Mouse (Mus musculus) testis, adult 2 months (tissue): Measurements from ENCODE around the gene Megf11. TPM values are rescaled to one million over a fixed set of nuclear protein-coding genes. Genes with fewer than 3 reads are reported as not detected.

Source experiments
- H3K27ac ChIP-seq: fragments of 200-500 bp; 2 replicates; pipeline ENCODE4 v1.5.1; 2012; ENCODE audit warnings: low read depth, low read length; ENCODE audit not compliant: control insufficient read depth, insufficient read depth
- H3K27me3 ChIP-seq: fragments of 200-500 bp; 2 replicates; pipeline ENCODE4 v1.6.1; 2012; ENCODE audit warnings: mild to moderate bottlenecking, low read length, moderate library complexity; ENCODE audit not compliant: control insufficient read depth, insufficient read depth
- H3K36me3 ChIP-seq: fragments of 200-500 bp; 2 replicates; pipeline ENCODE4 v1.6.1; 2012; ENCODE audit warnings: mild to moderate bottlenecking, low read length; ENCODE audit not compliant: control insufficient read depth, insufficient read depth
- H3K4me1 ChIP-seq: fragments of 200-500 bp; 2 replicates; pipeline ENCODE4 v1.6.1; 2012; ENCODE audit warnings: low read length; ENCODE audit not compliant: control insufficient read depth, insufficient read depth
- H3K4me3 ChIP-seq: fragments of 200-500 bp; 2 replicates; pipeline ENCODE4 v1.5.1; 2012; ENCODE audit warnings: low read depth, mild to moderate bottlenecking, low read length, moderate library complexity, mixed read lengths; ENCODE audit not compliant: control insufficient read depth
- CTCF ChIP-seq: fragments of 200-500 bp; IDR thresholded peaks from 2 replicates; pipeline ENCODE4 v1.5.1; 2012; ENCODE audit warnings: low read depth, mild to moderate bottlenecking, inconsistent platforms, low read length, moderate library complexity; ENCODE audit not compliant: control insufficient read depth, insufficient read depth, insufficient replicate concordance
- POLR2A ChIP-seq: fragments of 200-500 bp; IDR thresholded peaks from 2 replicates; pipeline ENCODE4 v1.6.1; 2012; ENCODE audit warnings: low read depth, mild to moderate bottlenecking, inconsistent platforms, low read length, moderate library complexity; ENCODE audit not compliant: control insufficient read depth
- polyA plus RNA-seq: library from polyadenylated mRNA; depleted of rRNA; stranded (reverse); fragments of >200 nt; gene quantifications from 2 replicates; pipeline ENCODE4 v1.2.3, GENCODE M21; 2012

Megf11 gene
- polyA plus RNA-seq, 1 experiment, result 0.30 TPM

DNA sequence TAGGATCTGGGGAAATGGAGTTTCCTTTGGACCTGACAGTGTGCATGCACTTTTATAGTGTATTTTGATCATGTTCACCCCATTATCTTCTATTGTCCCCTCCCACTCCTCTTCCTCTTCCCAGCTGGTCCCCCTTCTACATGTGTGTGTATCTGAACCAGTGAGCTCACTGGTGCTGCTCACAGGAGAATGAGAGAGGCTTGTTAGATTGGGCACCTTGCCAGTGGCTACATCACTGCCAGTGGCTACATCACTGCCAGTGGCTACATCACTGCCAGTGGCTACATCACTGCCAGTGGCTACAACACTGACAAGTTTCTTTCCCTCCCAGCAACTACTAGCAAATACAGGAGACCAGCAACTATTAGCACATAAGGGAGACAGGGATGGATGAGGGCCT is 192.6 kb downstream of the Megf11 start:
- no peaks in the 10 kb centered on the region for H3K27me3 ChIP-seq
- TF ChIP-seq POLR2A, result no peak
- no peak for TF ChIP-seq CTCF
- no peaks in the 10 kb centered on the region for H3K36me3 ChIP-seq
- no peak overlapping the region for H3K27ac ChIP-seq
- H3K4me3 ChIP-seq, result no peak overlapping the region
- H3K4me1 ChIP-seq, result no peaks in the 10 kb centered on the region

DNA sequence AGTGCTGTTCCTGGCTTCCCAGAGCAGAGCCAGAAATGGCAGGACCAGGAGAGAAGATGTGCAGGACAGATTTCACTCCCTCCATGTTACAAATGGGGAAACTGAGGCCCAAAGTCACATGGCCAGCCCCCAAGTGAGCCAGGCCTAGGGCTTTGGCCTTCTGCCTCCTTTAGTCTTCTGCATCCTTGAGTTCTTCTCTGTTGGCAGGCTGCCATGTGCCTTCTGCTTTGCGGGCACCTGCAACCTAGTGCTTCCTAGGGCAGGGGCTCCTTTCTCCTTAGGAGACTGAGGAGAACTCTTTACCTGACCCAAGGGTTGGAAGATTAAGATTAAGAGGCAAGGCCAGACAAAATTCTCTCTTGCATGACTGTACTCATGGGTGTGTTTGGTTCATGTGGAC is 193.9 kb downstream of the Megf11 start:
- Histone ChIP-seq H3K4me3 (no peak overlapping the region), H3K27ac (no peak overlapping the region), H3K27me3 (no peaks in the 10 kb centered on the region), H3K4me1 (no peaks in the 10 kb centered on the region), H3K36me3 (no peaks in the 10 kb centered on the region)
- TF ChIP-seq POLR2A (no peak), CTCF (no peak)

DNA sequence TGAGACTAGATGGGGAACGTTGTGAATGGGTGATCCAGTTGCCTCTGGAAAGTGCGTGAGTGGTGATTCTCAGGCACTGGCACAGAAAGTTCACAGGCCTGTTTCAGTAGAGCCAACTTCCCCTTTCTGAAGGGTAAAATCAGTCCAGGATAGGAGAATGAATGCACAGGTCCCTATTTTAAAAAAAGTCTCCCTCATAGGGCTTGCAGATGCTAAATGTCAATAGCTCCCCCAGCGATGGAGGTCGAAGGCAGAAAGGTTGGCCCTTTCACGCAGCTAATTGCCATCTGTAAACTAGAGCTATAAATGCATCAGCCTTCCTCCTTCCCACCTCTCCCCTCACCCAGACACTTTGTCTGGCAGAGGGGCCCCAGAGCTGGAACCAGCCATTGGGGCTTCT is 200.9 kb downstream of the Megf11 start:
- no peaks in the 10 kb centered on the region for H3K27me3 ChIP-seq
- H3K4me1 ChIP-seq, result no peaks in the 10 kb centered on the region
- H3K4me3 ChIP-seq, result no peak overlapping the region
- no peaks in the 10 kb centered on the region for H3K36me3 ChIP-seq
- H3K27ac ChIP-seq, result no peak overlapping the region
- no peak for TF ChIP-seq CTCF
- TF ChIP-seq POLR2A, result no peak

DNA sequence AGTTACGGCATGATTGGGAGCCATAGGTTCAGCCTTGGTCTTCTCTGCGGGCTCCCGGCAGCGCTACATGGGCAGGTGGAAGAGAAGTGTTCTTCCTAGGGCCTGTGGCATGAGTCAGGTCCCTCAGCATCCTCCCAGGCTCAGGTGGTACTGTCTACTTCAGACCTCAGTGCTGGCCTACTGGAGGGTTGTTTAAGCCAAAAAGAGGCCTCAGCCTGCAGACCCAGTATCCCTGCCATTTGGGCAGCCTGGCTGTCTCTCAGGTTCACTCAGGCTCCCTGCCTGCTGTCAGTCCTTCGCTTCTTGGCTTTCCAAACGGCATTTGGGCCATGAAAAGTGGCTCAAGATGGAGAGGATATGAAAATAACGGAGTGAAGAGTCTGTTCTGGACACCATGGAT is 202.6 kb downstream of the Megf11 start:
- H3K36me3 ChIP-seq, result no peaks in the 10 kb centered on the region
- H3K4me3 ChIP-seq, result no peak overlapping the region
- H3K4me1 ChIP-seq, result no peaks in the 10 kb centered on the region
- TF ChIP-seq CTCF (no peak), POLR2A (no peak)
- no peak overlapping the region for H3K27ac ChIP-seq
- H3K27me3 ChIP-seq, result no peaks in the 10 kb centered on the region

DNA sequence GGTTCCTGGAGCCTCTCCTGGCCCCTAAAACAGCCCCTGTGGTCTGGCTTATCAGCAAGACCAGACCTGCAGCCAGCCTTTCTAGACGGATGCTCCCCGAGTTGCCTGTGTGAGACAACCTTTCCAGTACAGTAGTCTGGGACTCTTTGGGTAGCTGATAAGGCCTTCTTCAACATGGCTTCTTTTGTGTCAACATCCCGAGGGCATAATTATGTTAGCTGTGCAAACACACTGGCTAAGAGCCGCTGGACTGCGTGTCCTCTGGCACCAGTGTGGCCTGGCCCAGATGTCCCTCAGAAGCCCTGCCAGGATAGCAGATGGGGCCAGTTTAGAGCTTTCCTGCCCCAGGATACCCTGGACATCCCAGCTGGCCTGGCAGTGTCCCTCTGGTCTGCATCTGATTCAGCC is 205.2 kb downstream of the Megf11 start:
- TF ChIP-seq CTCF (no peak), POLR2A (no peak)
- no peaks in the 10 kb centered on the region for H3K36me3 ChIP-seq
- H3K4me3 ChIP-seq, result no peak overlapping the region
- no peak overlapping the region for H3K27ac ChIP-seq
- no peaks in the 10 kb centered on the region for H3K27me3 ChIP-seq
- no peaks in the 10 kb centered on the region for H3K4me1 ChIP-seq

DNA sequence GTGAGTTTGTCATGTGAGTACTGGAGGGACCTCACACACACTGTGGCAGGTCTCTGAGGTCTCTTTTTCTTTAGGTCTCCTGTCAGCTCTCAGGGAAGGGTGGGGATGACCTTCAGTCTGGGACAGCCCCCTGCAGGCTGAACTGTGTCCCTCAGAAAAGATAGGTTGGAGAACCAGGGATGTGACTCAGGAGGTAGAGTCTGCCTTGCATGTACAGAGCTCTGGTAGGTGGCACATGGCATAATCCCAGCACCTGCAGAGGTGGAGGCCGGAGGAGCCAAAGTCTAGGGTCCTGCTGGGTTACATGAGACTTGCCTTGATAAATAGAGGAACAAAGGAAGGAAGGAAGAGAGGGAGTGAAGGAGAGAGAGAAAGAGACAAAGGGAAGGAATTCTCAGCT is 206.0 kb downstream of the Megf11 start:
- H3K36me3 ChIP-seq, result no peaks in the 10 kb centered on the region
- H3K27ac ChIP-seq, result no peak overlapping the region
- H3K4me1 ChIP-seq, result no peaks in the 10 kb centered on the region
- TF ChIP-seq POLR2A (no peak), CTCF (no peak)
- H3K4me3 ChIP-seq, result no peak overlapping the region
- no peaks in the 10 kb centered on the region for H3K27me3 ChIP-seq

DNA sequence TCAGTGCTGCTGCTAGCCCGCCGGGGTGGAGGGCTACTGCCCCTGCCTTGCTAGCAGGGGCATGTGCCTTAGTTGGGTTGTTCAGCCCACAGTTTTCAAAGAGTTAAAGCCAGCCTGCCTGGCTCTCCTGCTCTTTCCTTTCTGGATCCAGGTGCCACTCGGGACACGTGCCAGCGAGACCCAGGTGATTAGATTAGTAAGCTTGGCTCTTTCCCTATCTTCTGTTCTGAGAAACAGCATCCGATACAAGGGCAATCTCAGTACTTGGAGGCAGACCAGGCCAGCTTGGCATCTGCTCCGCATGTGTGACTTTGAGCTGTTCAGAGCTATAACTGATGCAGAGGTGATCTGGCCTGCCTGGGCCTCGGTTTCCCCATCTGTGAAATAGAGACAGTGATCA is 209.0 kb downstream of the Megf11 start:
- Histone ChIP-seq H3K27me3 (no peaks in the 10 kb centered on the region), H3K4me1 (peaks cover 8% of the 10 kb centered on the region), H3K36me3 (no peaks in the 10 kb centered on the region), H3K4me3 (no peak overlapping the region), H3K27ac (no peak overlapping the region)
- TF ChIP-seq POLR2A (no peak), CTCF (no peak)

DNA sequence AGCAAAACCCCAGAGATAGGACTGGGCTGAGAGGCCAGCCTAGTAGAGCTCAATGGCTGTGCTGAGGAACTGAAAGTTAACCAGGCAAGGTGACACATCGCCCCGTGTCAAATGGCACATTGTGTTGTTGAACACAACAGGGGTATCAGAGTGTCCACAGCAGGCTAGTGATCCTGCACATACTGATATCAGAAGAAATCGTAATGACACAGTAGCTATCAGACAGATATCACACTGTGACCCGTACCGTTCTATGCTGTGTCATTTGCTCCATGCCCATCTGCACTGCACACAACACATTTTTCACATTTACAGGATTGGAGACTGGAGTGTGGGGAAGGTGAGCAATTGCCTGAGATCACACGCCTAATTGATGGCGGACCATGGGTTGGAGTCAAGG is 213.0 kb downstream of the Megf11 start:
- peaks cover 8% of the 10 kb centered on the region for H3K4me1 ChIP-seq
- TF ChIP-seq CTCF (no peak), POLR2A (no peak)
- H3K36me3 ChIP-seq, result no peaks in the 10 kb centered on the region
- no peaks in the 10 kb centered on the region for H3K27me3 ChIP-seq
- no peak overlapping the region for H3K4me3 ChIP-seq
- no peak overlapping the region for H3K27ac ChIP-seq
